Mouse (Mus musculus): ENCODE results near the gene Sgms2. TPM values are rescaled to one million over a fixed set of nuclear protein-coding genes. Genes with fewer than 3 reads are reported as not detected.

Gene Sgms2
- polyA plus RNA-seq, 1 experiment from 2014 or later, result 3.1 TPM

GRCm38 (mm10) chr3:131315957-131316510 is 175.2 kb downstream of the Sgms2 start:
- 50% methylated on average over 4 of the region's 4 CpGs for WGBS
- no peaks in the 10 kb centered on the region for H3K27me3 ChIP-seq (ENCODE audit: insufficient read depth, low read length)
- no peak for DNase-seq
- no peak; the same call in 1 of the 2 replicates for ATAC-seq (ENCODE audit: insufficient read depth)
- H3K4me3 ChIP-seq (ENCODE audit: low read depth, low read length), result no peak overlapping the region
- H3K4me2 ChIP-seq, result no peak overlapping the region
- TF ChIP-seq CTCF (IDR thresholded peaks at IDR 0.05; ENCODE audit: low read depth), result no peak
- H3K27ac ChIP-seq (ENCODE audit: low read depth), result no peak overlapping the region
- no peak overlapping the region for H3K9ac ChIP-seq
- no peaks in the 10 kb centered on the region for H3K36me3 ChIP-seq (ENCODE audit: insufficient read depth)
- no peaks in the 10 kb centered on the region for H3K4me1 ChIP-seq (ENCODE audit: insufficient read depth)
- no peaks in the 10 kb centered on the region for H3K9me3 ChIP-seq (ENCODE audit: low read depth, low read length)

GRCm38 (mm10) chr3:131312340-131312739 is 178.9 kb downstream of the Sgms2 start:
- ATAC-seq (ENCODE audit: insufficient read depth), result no peak
- H3K4me3 ChIP-seq (ENCODE audit: low read depth, low read length), result no peak overlapping the region
- TF ChIP-seq CTCF (IDR thresholded peaks at IDR 0.05; ENCODE audit: low read depth), result no peak

GRCm38 (mm10) chr3:131310572-131310971 is 180.6 kb downstream of the Sgms2 start:
- Histone ChIP-seq H3K4me1 (ENCODE audit: insufficient read depth) (no peaks in the 10 kb centered on the region), H3K4me3 (ENCODE audit: low read depth, low read length) (no peak overlapping the region), H3K9ac (no peak overlapping the region), H3K27ac (ENCODE audit: low read depth) (no peak overlapping the region), H3K9me3 (ENCODE audit: low read depth, low read length) (peaks cover 12% of the 10 kb centered on the region; the same call in 1 of the 2 replicates), H3K36me3 (ENCODE audit: insufficient read depth) (no peaks in the 10 kb centered on the region), H3K27me3 (ENCODE audit: insufficient read depth, low read length) (no peaks in the 10 kb centered on the region), H3K4me2 (no peak overlapping the region)
- WGBS, result 69% methylated on average over 4 of the region's 4 CpGs
- no peak for DNase-seq
- no peak for TF ChIP-seq CTCF (IDR thresholded peaks at IDR 0.05; ENCODE audit: low read depth)
- ATAC-seq (ENCODE audit: insufficient read depth), result no peak

More at GRCm38 (mm10) chr3:131312340-131312739, 178.9 kb downstream of the Sgms2 start:
- Histone ChIP-seq H3K4me1 (ENCODE audit: insufficient read depth) (no peaks in the 10 kb centered on the region), H3K27me3 (ENCODE audit: insufficient read depth, low read length) (no peaks in the 10 kb centered on the region), H3K27ac (ENCODE audit: low read depth) (no peak overlapping the region), H3K9ac (no peak overlapping the region), H3K36me3 (ENCODE audit: insufficient read depth) (no peaks in the 10 kb centered on the region), H3K9me3 (ENCODE audit: low read depth, low read length) (peaks cover 12% of the 10 kb centered on the region; the same call in 1 of the 2 replicates), H3K4me2 (no peak overlapping the region)
- WGBS, result 22% methylated on average over 9 of the region's 9 CpGs
- no peak for DNase-seq

DNA sequence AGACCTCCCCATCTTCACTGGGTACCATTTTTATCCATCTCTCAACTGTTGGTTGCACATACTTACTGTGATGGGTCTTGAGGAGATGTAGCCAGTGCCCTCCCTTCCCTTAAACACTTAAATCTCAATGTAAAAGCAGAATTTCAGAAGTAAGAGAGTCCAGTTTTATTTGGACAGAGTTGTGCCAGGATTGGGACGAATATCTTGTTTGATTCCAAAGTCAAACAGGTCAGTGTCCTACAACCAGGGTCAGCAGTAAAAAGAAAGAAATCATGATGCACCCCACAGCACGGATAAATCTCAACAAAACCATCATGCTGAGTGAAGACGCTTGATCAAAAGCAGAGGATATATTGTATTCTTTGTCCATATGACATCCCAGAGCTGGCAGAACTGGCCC is 183.4 kb downstream of the Sgms2 start:
- no peaks in the 10 kb centered on the region for H3K27me3 ChIP-seq (ENCODE audit: insufficient read depth, low read length)
- H3K4me3 ChIP-seq (ENCODE audit: low read depth, low read length), result no peak overlapping the region
- H3K4me1 ChIP-seq (ENCODE audit: insufficient read depth), result no peaks in the 10 kb centered on the region
- H3K9me3 ChIP-seq (ENCODE audit: low read depth, low read length), result peaks cover 12% of the 10 kb centered on the region; the same call in 1 of the 2 replicates
- no peak overlapping the region for H3K27ac ChIP-seq (ENCODE audit: low read depth)
- no peaks in the 10 kb centered on the region for H3K36me3 ChIP-seq (ENCODE audit: insufficient read depth)
- DNase-seq (no peak), ATAC-seq (ENCODE audit: insufficient read depth) (no peak)
- no peak for TF ChIP-seq CTCF (IDR thresholded peaks at IDR 0.05; ENCODE audit: low read depth)
- H3K9ac ChIP-seq, result no peak overlapping the region
- no peak overlapping the region for H3K4me2 ChIP-seq
- 88% methylated on average over 3 of the region's 3 CpGs for WGBS

- DNase-seq, result no peak
- Histone ChIP-seq H3K4me1 (ENCODE audit: insufficient read depth) (no peaks in the 10 kb centered on the region), H3K27me3 (ENCODE audit: insufficient read depth, low read length) (no peaks in the 10 kb centered on the region), H3K4me2 (no peak overlapping the region), H3K9ac (no peak overlapping the region), H3K36me3 (ENCODE audit: insufficient read depth) (no peaks in the 10 kb centered on the region), H3K4me3 (ENCODE audit: low read depth, low read length) (no peak overlapping the region), H3K9me3 (ENCODE audit: low read depth, low read length) (peaks cover 12% of the 10 kb centered on the region; the same call in 1 of the 2 replicates), H3K27ac (ENCODE audit: low read depth) (no peak overlapping the region)
- no peak for ATAC-seq (ENCODE audit: insufficient read depth)
- no peak for TF ChIP-seq CTCF (IDR thresholded peaks at IDR 0.05; ENCODE audit: low read depth)
- 85% methylated on average over 7 of the region's 7 CpGs for WGBS
Observed at GRCm38 (mm10) chr3:131306255-131306654, 185.0 kb downstream of the Sgms2 start.

GRCm38 (mm10) chr3:131303320-131303714 is 187.9 kb downstream of the Sgms2 start:
- DNase-seq, result no peak
- H3K4me3 ChIP-seq (ENCODE audit: low read depth, low read length), result peak overlapping the region; percentile 69
- H3K4me2 ChIP-seq, result peak overlapping the region; percentile 100
- ATAC-seq (ENCODE audit: insufficient read depth), result no peak
- H3K9me3 ChIP-seq (ENCODE audit: low read depth, low read length), result no peaks in the 10 kb centered on the region
- TF ChIP-seq CTCF (IDR thresholded peaks at IDR 0.05; ENCODE audit: low read depth), result no peak
- H3K4me1 ChIP-seq (ENCODE audit: insufficient read depth), result no peaks in the 10 kb centered on the region
- no peaks in the 10 kb centered on the region for H3K36me3 ChIP-seq (ENCODE audit: insufficient read depth)
- no peak overlapping the region for H3K9ac ChIP-seq
- WGBS, result 19% methylated on average over 5 of the region's 5 CpGs
- no peak overlapping the region for H3K27ac ChIP-seq (ENCODE audit: low read depth)
- H3K27me3 ChIP-seq (ENCODE audit: insufficient read depth, low read length), result no peaks in the 10 kb centered on the region

DNA sequence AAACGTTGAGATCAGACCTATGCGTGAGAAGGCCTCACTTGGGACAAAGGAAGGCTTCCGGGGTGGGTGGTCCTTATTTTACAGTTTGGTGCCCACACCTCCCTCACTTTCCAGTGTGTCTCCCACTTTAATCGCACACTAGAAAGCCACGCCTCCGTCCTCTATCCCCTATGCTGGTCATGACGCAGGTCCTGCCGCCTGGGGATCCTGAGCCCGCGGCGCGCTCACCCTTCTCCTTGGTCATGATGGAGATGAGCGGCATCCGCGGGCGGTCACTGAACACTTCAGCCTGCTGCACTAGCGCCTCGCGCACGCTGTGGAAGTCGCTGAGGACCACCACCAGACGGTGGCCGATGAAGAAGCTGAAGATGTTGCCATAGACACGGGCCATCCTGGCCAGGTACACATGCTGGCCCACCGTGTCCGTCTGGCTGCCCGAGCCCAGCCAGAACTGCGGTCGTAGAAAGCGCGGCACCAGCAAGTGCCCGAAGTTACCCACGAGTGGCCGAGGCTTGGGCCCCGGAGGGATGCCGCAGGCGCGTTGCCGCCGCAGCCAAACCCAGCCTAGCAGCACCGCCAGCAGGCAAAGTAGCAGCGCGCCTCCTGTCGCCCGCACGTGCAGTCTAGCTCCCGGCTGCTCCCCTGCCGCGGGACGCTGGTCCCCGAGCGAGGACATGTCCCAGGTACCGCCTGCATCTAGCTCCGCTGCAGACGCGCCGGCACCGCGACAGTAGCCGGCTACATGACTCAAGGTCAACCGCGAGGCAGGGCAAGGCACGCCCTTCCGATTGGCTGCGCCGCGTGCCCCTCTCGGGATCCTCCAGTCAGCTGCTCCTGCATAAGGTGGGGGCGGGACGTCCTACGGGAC is 188.5 kb downstream of the Sgms2 start, which contains the start of gene Cyp2u1:
TSS of gene Cyp2u1 (minus strand) at position 776 of the 868 bp plus-strand sequence.
- H3K9ac ChIP-seq, result peak within 1 kb of the TSS; percentile 57
- H3K36me3 ChIP-seq (ENCODE audit: insufficient read depth), result no peaks in the 10 kb centered on the region
- H3K4me2 ChIP-seq, result peak within 1 kb of the TSS; percentile 100
- H3K27ac ChIP-seq (ENCODE audit: low read depth), result peak within 1 kb of the TSS; percentile 42; the same call in 1 of the 2 replicates
- DNase-seq (peak; percentile 92), ATAC-seq (ENCODE audit: insufficient read depth) (peak; percentile 97)
- H3K9me3 ChIP-seq (ENCODE audit: low read depth, low read length), result no peaks in the 10 kb centered on the region
- TF ChIP-seq CTCF (IDR thresholded peaks at IDR 0.05; ENCODE audit: low read depth), result peak; percentile 38
- under 1% methylated on average over 71 of the region's 71 CpGs for WGBS
- no peaks in the 10 kb centered on the region for H3K27me3 ChIP-seq (ENCODE audit: insufficient read depth, low read length)
- H3K4me1 ChIP-seq (ENCODE audit: insufficient read depth), result no peaks in the 10 kb centered on the region
- peak within 1 kb of the TSS; percentile 69 for H3K4me3 ChIP-seq (ENCODE audit: low read depth, low read length)
